Mouse (Mus musculus) limb, embryonic 13.5 days (tissue): ENCODE data around the gene Gm17304. TPM values are rescaled to one million over a fixed set of nuclear protein-coding genes. Genes with fewer than 3 reads are reported as not detected.

Experiments used
- ATAC-seq: fragments of 200-750 bp; cut with Nextera tagmentation; 2 replicates; pipeline ENCODE4 v1.8.0; 2017; ENCODE audit warnings: low read depth, moderate number of reproducible peaks, moderate TSS enrichment; ENCODE audit not compliant: low FRiP score
- H3K27ac ChIP-seq: fragments of 300-500 bp; sonication (generic); 2 replicates; pipeline ENCODE4 v1.5.1; 2015; ENCODE audit warnings: inconsistent platforms, mild to moderate bottlenecking, moderate library complexity
- H3K27me3 ChIP-seq: fragments of 300-500 bp; sonication (generic); 2 replicates; pipeline ENCODE4 v1.6.1; 2015; ENCODE audit warnings: mild to moderate bottlenecking, inconsistent platforms
- H3K36me3 ChIP-seq: fragments of 300-500 bp; sonication (generic); 2 replicates; pipeline ENCODE4 v1.6.1; 2015; ENCODE audit warnings: inconsistent platforms, mild to moderate bottlenecking, moderate library complexity
- H3K4me1 ChIP-seq: fragments of 300-500 bp; sonication (generic); 2 replicates; pipeline ENCODE4 v1.6.1; 2015; ENCODE audit warnings: inconsistent platforms
- H3K4me2 ChIP-seq: fragments of 300-500 bp; sonication (generic); replicated peaks from 2 replicates; pipeline ENCODE4 v1.6.1; 2015; ENCODE audit warnings: inconsistent platforms, mild to moderate bottlenecking, moderate library complexity
- H3K4me3 ChIP-seq: fragments of 300-500 bp; sonication (generic); 2 replicates; pipeline ENCODE4 v1.5.1; 2015; ENCODE audit warnings: moderate library complexity, mild to moderate bottlenecking, inconsistent platforms
- H3K9ac ChIP-seq: fragments of 300-500 bp; sonication (generic); 2 replicates; pipeline ENCODE4 v1.6.1; 2015; ENCODE audit warnings: mild to moderate bottlenecking, inconsistent platforms
- H3K9me3 ChIP-seq: fragments of 300-500 bp; sonication (generic); 2 replicates; pipeline ENCODE4 v1.6.1; 2016; ENCODE audit warnings: inconsistent platforms
- whole genome bisulfite sequencing: fragments of 180-500 bp; shearing (Covaris S2); methylation state at CpG from one replicate; pipeline ENCODE4 v1.1.7; 2015; 5-methylcytosine and 5-hydroxymethylcytosine counted together
- polyA plus RNA-seq: library from polyadenylated mRNA; unstranded; fragments of >200 nt; fragmentation: Nextera tagmentation; extraction: Ambion mirVana; gene quantifications from 2 replicates; pipeline ENCODE4 v1.2.1, GENCODE M21; 2015

Gm17304 gene
- not detected in 2 replicates for polyA plus RNA-seq

DNA sequence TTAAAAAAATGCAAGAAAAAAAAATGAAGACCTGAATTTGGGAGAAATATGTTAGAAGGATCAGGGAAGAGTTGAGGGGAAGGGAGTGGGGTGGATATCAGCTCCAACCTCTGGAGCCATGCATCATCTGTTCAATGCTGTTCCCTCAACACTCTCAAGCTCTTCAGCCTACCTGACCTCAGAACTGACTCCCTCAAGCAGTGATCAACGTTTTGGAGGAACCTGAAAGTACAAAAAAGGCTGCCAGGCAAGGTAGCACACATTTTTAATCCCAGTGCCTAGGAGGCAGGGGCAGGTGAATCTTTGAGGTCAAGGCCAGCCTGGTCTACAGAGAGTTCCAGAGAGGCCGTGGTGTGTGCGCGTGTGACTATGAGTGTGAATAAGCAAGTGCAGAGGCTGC, at the start of gene Gm17304:
TSS of gene Gm17304 (plus strand) at position 301 of the 400 bp plus-strand sequence.
- no peak within 1 kb of the TSS for H3K4me3 ChIP-seq
- H3K27me3 ChIP-seq = no peaks in the 10 kb centered on the region
- no peaks in the 10 kb centered on the region for H3K9me3 ChIP-seq
- H3K4me2 ChIP-seq = no peak within 1 kb of the TSS
- no peak for ATAC-seq
- H3K36me3 ChIP-seq = peaks cover 31% of the 10 kb centered on the region
- peaks cover 11% of the 10 kb centered on the region for H3K4me1 ChIP-seq
- H3K27ac ChIP-seq = no peak within 1 kb of the TSS
- 88% methylated on average over 4 of the region's 4 CpGs for WGBS
- H3K9ac ChIP-seq = no peak within 1 kb of the TSS

DNA sequence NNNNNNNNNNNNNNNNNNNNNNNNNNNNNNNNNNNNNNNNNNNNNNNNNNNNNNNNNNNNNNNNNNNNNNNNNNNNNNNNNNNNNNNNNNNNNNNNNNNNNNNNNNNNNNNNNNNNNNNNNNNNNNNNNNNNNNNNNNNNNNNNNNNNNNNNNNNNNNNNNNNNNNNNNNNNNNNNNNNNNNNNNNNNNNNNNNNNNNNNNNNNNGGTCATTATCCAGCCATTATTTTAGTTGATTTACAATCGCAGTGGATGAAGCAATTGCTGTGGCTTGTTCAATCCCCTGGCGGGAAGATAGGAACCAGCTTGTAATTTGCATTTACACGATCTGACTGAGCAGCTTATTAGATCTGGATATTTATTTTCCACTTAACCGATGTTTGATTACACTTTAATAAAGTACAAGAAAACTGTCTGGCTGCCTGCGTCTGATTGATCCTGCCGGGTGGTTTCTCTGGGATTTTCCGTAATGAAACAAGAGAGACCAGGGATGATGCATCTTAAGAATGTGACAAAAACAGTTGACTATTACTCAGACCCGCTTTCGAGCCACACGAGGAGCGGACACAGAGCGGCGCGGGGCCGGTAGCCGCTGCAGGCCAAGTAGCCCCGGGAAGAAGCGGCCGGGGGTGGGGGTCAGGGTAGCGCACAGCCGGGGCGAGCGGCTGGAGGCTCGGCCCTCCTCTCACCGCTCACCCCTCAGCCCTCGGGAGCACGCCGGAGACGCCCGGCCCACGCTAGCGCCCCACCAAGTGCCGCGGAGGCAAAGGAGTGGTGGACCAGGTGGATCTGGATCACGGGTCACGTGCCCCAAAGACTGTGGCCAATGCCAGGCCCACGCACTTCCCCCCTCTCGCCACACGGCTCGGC, 48.0 kb upstream of the Gm17304 start:
- no peak; the same call in 1 of the 2 replicates for ATAC-seq
- Histone ChIP-seq H3K9ac (0 out of 2 replicates have a peak overlapping the region, but pooled peaks have one; percentile 43), H3K4me2 (peak overlapping the region; percentile 58), H3K27ac (no peak overlapping the region), H3K36me3 (no peaks in the 10 kb centered on the region), H3K27me3 (peaks cover 96% of the 10 kb centered on the region), H3K9me3 (no peaks in the 10 kb centered on the region), H3K4me3 (peak overlapping the region; percentile 34), H3K4me1 (peaks cover 13% of the 10 kb centered on the region)
- WGBS = 2% methylated on average over 40 of the region's 40 CpGs

DNA sequence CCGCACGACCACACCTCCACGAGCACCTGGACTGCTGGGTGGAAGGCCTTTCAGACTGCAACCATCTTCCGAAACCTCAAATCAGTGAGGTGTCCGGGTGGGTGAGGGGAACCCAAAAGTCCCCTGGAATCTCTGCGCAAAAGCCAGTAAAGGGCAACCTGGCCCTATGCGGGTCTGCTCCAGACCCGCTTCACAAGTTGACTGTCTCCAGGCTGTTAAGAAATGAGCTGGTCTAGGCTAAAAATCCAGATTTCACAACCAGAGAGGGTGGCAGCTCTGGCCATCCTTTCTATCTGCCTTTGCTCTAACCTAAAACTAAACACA, 47.4 kb upstream of the Gm17304 start:
- Histone ChIP-seq H3K4me3 (peak overlapping the region; percentile 34), H3K9ac (no peak overlapping the region), H3K36me3 (no peaks in the 10 kb centered on the region), H3K9me3 (no peaks in the 10 kb centered on the region), H3K27me3 (peaks cover 100% of the 10 kb centered on the region), H3K4me2 (peak overlapping the region; percentile 58), H3K27ac (no peak overlapping the region), H3K4me1 (peaks cover 13% of the 10 kb centered on the region)
- no peak for ATAC-seq
- 5% methylated on average over 8 of the region's 8 CpGs for WGBS

DNA sequence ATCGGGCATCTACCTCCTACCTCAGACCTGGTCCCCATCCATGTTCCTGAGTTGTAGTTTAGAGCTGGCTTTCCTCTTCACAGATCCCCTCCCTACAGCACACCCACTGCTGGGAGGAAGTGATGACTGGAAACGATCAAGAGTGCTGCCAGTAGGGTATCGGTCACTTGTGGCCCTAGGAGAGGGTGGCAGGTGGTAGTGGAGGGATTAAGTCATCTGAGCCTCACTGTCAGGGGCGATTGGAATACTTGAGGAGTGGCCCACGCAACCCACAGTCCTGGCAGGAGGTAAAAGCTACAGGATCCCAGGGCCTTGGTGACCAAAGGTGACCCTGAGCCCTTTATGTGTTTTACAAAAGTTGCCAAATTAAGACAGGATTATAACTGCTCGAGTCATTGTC, 42.9 kb upstream of the Gm17304 start:
- Histone ChIP-seq H3K4me3 (no peak overlapping the region), H3K27me3 (peaks cover 95% of the 10 kb centered on the region), H3K4me2 (no peak overlapping the region), H3K36me3 (no peaks in the 10 kb centered on the region), H3K9ac (no peak overlapping the region), H3K27ac (no peak overlapping the region), H3K9me3 (no peaks in the 10 kb centered on the region), H3K4me1 (peaks cover 9% of the 10 kb centered on the region)
- no peak for ATAC-seq
- WGBS = 18% methylated on average over 6 of the region's 6 CpGs

GRCm38 (mm10) chr5:106573742-106574559, 34.9 kb upstream of the Gm17304 start:
- peak; percentile 74; the same call in 1 of the 2 replicates for ATAC-seq
- Histone ChIP-seq H3K27me3 (peaks cover 77% of the 10 kb centered on the region), H3K36me3 (no peaks in the 10 kb centered on the region), H3K4me1 (peaks cover 7% of the 10 kb centered on the region), H3K9ac (peak overlapping the region; percentile 69), H3K4me3 (peak overlapping the region; percentile 61), H3K4me2 (peak overlapping the region; percentile 98), H3K9me3 (no peaks in the 10 kb centered on the region), H3K27ac (no peak overlapping the region)
- 5% methylated on average over 55 of the region's 55 CpGs for WGBS

DNA sequence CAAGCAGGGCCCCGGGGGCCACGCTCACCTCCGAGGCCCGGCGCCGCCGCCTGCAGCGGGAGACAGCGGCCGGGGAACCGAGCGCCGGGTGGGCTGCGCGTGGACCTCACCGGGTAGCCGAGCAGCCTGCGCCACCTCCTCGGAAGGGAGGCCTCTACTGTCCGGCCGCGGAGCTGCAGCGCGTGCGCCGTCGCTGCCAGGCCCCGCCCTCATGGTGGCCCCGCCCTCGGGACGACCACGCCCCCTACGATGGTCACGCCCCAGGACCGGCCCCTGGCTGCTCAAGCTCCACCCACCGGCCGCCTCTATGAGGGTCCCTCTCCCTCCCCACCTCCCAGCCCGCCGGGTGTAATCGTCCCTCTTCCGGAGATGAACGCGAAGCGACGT, 34.3 kb upstream of the Gm17304 start:
- Histone ChIP-seq H3K9me3 (no peaks in the 10 kb centered on the region), H3K4me3 (peak overlapping the region; percentile 61), H3K4me1 (peaks cover 7% of the 10 kb centered on the region), H3K36me3 (no peaks in the 10 kb centered on the region), H3K4me2 (peak overlapping the region; percentile 98), H3K27me3 (peaks cover 72% of the 10 kb centered on the region), H3K27ac (no peak overlapping the region), H3K9ac (peak overlapping the region; percentile 69)
- WGBS = under 1% methylated on average over 41 of the region's 45 CpGs
- peak; percentile 93 for ATAC-seq

- peaks cover 7% of the 10 kb centered on the region for H3K4me1 ChIP-seq
- ATAC-seq = no peak
- H3K27me3 ChIP-seq = peaks cover 67% of the 10 kb centered on the region
- WGBS = 25% methylated on average over 4 of the region's 4 CpGs
- H3K9me3 ChIP-seq = no peaks in the 10 kb centered on the region
- peak overlapping the region; percentile 61; the same call in 1 of the 2 replicates for H3K4me3 ChIP-seq
- H3K9ac ChIP-seq = no peak overlapping the region
- H3K27ac ChIP-seq = no peak overlapping the region
- peak overlapping the region; percentile 98 for H3K4me2 ChIP-seq
- no peaks in the 10 kb centered on the region for H3K36me3 ChIP-seq
These were observed 33.8 kb upstream of the Gm17304 start for GRCm38 (mm10) chr5:106575098-106575497.

DNA sequence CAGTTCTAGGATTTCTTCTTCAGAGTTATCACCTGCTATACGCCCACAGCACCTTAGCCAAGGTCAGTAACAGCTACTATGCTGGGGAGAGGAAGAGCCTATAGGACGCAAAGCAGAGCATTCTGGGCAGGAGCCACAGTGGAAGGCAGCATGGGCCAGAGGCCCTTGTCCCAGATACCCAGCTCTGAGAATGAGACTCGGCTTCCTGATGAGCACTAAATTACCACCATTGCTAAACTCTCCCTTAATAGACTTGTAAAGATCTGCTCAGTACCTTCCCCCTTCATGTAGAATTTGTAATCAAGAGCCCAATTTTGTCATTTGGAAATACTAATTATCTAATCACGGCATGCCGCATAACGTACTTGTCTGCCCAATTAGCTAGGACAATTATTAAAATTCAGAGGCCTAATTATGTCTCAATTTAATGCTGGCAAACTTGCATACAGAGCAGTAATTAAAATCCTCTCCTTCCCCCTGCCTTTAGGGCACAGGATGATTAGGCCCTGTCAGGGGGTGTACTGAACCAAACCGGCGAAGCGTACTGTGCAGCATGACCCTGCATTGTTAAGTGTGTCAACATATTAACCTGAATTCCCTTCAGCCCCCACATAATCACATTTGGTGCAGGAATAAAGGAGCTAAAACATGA, 31.5 kb upstream of the Gm17304 start:
- Histone ChIP-seq H3K4me2 (no peak overlapping the region), H3K27me3 (peaks cover 55% of the 10 kb centered on the region), H3K9me3 (no peaks in the 10 kb centered on the region), H3K4me1 (peaks cover 7% of the 10 kb centered on the region), H3K36me3 (no peaks in the 10 kb centered on the region), H3K4me3 (no peak overlapping the region), H3K27ac (no peak overlapping the region), H3K9ac (no peak overlapping the region)
- 45% methylated on average over 9 of the region's 9 CpGs for WGBS
- ATAC-seq = no peak

GRCm38 (mm10) chr5:106580943-106581342, 28.0 kb upstream of the Gm17304 start:
- H3K27me3 ChIP-seq = peaks cover 21% of the 10 kb centered on the region
- H3K4me3 ChIP-seq = no peak overlapping the region
- no peak for ATAC-seq
- no peaks in the 10 kb centered on the region for H3K4me1 ChIP-seq
- H3K36me3 ChIP-seq = no peaks in the 10 kb centered on the region
- no peaks in the 10 kb centered on the region for H3K9me3 ChIP-seq
- no peak overlapping the region for H3K27ac ChIP-seq
- WGBS = 85% methylated on average over 7 of the region's 7 CpGs
- no peak overlapping the region for H3K9ac ChIP-seq
- no peak overlapping the region for H3K4me2 ChIP-seq

GRCm38 (mm10) chr5:106589006-106589405, 19.9 kb upstream of the Gm17304 start:
- H3K36me3 ChIP-seq = peaks cover 33% of the 10 kb centered on the region
- H3K27me3 ChIP-seq = no peaks in the 10 kb centered on the region
- H3K9ac ChIP-seq = no peak overlapping the region
- no peak overlapping the region for H3K4me2 ChIP-seq
- no peak overlapping the region for H3K4me3 ChIP-seq
- H3K27ac ChIP-seq = no peak overlapping the region
- H3K4me1 ChIP-seq = no peaks in the 10 kb centered on the region
- no peak for ATAC-seq
- H3K9me3 ChIP-seq = no peaks in the 10 kb centered on the region; the same call in 1 of the 2 replicates
- WGBS = 91% methylated on average over 9 of the region's 9 CpGs

DNA sequence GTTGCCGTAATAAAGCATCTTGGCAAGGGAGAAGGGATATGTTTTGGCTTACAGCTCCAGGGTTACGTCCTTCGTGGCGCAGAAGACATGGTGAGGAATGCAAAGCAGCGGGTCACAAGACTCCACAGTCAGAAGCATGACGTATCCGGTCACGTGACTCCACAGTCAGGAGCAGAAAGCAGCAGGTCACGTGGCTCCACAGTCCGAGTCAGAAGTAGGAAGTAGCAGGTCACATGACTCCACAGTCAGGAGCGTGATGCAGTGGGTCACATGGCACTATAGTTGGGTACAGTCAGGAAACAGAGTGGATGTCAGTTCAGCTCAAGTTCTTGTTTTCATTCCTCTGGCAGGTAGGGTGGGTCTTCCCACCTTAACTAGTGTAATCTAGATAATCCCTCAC, 19.2 kb upstream of the Gm17304 start:
- ATAC-seq = no peak
- Histone ChIP-seq H3K4me2 (no peak overlapping the region), H3K9ac (no peak overlapping the region), H3K36me3 (peaks cover 33% of the 10 kb centered on the region), H3K9me3 (no peaks in the 10 kb centered on the region; the same call in 1 of the 2 replicates), H3K27me3 (no peaks in the 10 kb centered on the region), H3K4me3 (no peak overlapping the region), H3K4me1 (no peaks in the 10 kb centered on the region), H3K27ac (no peak overlapping the region)
- WGBS = 92% methylated on average over 11 of the region's 11 CpGs

GRCm38 (mm10) chr5:106590686-106591085, 18.2 kb upstream of the Gm17304 start:
- no peaks in the 10 kb centered on the region; the same call in 1 of the 2 replicates for H3K9me3 ChIP-seq
- no peaks in the 10 kb centered on the region for H3K4me1 ChIP-seq
- WGBS = 76% methylated on average over 5 of the region's 5 CpGs
- peaks cover 36% of the 10 kb centered on the region for H3K36me3 ChIP-seq
- H3K4me2 ChIP-seq = no peak overlapping the region
- no peak overlapping the region for H3K27ac ChIP-seq
- H3K9ac ChIP-seq = no peak overlapping the region
- no peak overlapping the region for H3K4me3 ChIP-seq
- no peaks in the 10 kb centered on the region for H3K27me3 ChIP-seq
- ATAC-seq = no peak
